Mouse (Mus musculus) urinary bladder, postnatal 10 days (tissue): ENCODE results near the gene Nrip1.

Experiments
- DNase-seq: peaks from one replicate; pipeline ENCODE4 v3.0.0; 2022; ENCODE audit warnings: low spot score

Gene Nrip1

GRCm38 (mm10) chr16:76283796-76284195 lies 89.8 kb downstream of the Nrip1 start:
- no peak for DNase-seq

GRCm38 (mm10) chr16:76281850-76282249 lies 91.8 kb downstream of the Nrip1 start:
- DNase-seq = no peak

- DNase-seq = no peak
Measured at GRCm38 (mm10) chr16:76280365-76280764, 93.3 kb downstream of the Nrip1 start.

- no peak for DNase-seq
Measured at GRCm38 (mm10) chr16:76276271-76276670, 97.4 kb downstream of the Nrip1 start.

- DNase-seq = no peak
Measured at GRCm38 (mm10) chr16:76275584-76275983, 98.0 kb downstream of the Nrip1 start.

GRCm38 (mm10) chr16:76275166-76275565 lies 98.5 kb downstream of the Nrip1 start:
- no peak for DNase-seq

- no peak for DNase-seq
Measured at GRCm38 (mm10) chr16:76266635-76267268, 106.9 kb downstream of the Nrip1 start.

GRCm38 (mm10) chr16:76265874-76266273 lies 107.8 kb downstream of the Nrip1 start:
- DNase-seq = no peak

GRCm38 (mm10) chr16:76265301-76265700 lies 108.3 kb downstream of the Nrip1 start:
- DNase-seq = no peak

- DNase-seq = no peak
Measured at GRCm38 (mm10) chr16:76263393-76263792, 110.2 kb downstream of the Nrip1 start.

GRCm38 (mm10) chr16:76260296-76260695 lies 113.3 kb downstream of the Nrip1 start:
- no peak for DNase-seq

GRCm38 (mm10) chr16:76251826-76252225 lies 121.8 kb downstream of the Nrip1 start:
- DNase-seq = no peak

- no peak for DNase-seq
Measured at GRCm38 (mm10) chr16:76249345-76250091, 124.1 kb downstream of the Nrip1 start.

- DNase-seq = no peak
Measured at GRCm38 (mm10) chr16:76242850-76243249, 130.8 kb downstream of the Nrip1 start.

- no peak for DNase-seq
Measured at GRCm38 (mm10) chr16:76241266-76241665, 132.4 kb downstream of the Nrip1 start.

GRCm38 (mm10) chr16:76239353-76239752 lies 134.3 kb downstream of the Nrip1 start:
- DNase-seq = no peak

- DNase-seq = no peak
Measured at GRCm38 (mm10) chr16:76238784-76239183, 134.8 kb downstream of the Nrip1 start.
